Mouse (Mus musculus): ENCODE data around the gene Anxa1. TPM values are rescaled to one million over a fixed set of nuclear protein-coding genes. Genes with fewer than 3 reads are reported as not detected.

The Anxa1 gene
- 248 and 345 TPM in 2 replicates for polyA plus RNA-seq (2014; fragmentation: Nextera tagmentation; extraction: Ambion mirVana)

DNA sequence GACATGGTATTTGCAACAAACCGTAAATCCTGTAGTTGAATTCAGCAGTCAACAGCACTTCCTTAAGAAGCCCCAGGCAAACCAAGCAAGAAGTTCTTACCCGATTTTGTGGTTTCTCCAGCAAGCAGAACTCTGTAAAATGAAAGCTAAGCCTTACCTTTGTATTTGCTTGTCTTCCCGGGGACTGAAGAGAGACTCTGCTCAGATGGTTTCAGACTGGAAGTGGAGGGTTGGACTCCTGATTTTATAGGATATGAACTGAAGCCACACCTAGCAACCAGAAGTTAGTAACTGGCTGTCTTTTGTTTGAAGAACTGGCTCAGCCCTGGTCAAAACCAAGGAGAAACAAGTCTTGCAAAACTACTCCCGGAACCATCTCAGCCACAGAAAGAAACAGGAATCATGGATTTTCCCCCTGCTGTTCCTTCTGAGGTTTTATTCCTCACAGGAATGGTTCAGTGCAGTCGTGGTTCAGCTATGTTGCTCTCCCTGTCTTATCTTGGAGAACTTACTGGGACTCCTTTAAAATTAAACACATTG is at the start of gene Anxa1:
TSS of gene Anxa1 (minus strand) at position 490 of the 540 bp plus-strand sequence.
- Histone ChIP-seq H3K36me3 (ENCODE audit: control insufficient read depth, insufficient read depth, low read length) (no peaks in the 10 kb centered on the region), H3K9ac (ENCODE audit: low read depth, low read length) (peak within 1 kb of the TSS; percentile 48), H3K4me3 (ENCODE audit: low read depth, low read length) (peak within 1 kb of the TSS; percentile 30), H3K27me3 (replicated peaks; ENCODE audit: control insufficient read depth, insufficient read depth, low read length) (no peaks in the 10 kb centered on the region), H3K4me1 (ENCODE audit: control insufficient read depth, insufficient read depth, low read length) (peaks cover 8% of the 10 kb centered on the region; the same call in 1 of the 2 replicates), H3K27ac (replicated peaks; ENCODE audit: low read depth, low read length) (peak within 1 kb of the TSS; percentile 83), H3K4me2 (ENCODE audit: low read depth, low read length) (peak within 1 kb of the TSS; percentile 46), H3K9me3 (ENCODE audit: control insufficient read depth, low read length) (no peaks in the 10 kb centered on the region)
- ATAC-seq (ENCODE audit: low read depth) (peak; percentile 64), DNase-seq (ENCODE audit: low spot score) (peak; percentile 80)
- 35% methylated on average over 5 of the region's 5 CpGs for WGBS

DNA sequence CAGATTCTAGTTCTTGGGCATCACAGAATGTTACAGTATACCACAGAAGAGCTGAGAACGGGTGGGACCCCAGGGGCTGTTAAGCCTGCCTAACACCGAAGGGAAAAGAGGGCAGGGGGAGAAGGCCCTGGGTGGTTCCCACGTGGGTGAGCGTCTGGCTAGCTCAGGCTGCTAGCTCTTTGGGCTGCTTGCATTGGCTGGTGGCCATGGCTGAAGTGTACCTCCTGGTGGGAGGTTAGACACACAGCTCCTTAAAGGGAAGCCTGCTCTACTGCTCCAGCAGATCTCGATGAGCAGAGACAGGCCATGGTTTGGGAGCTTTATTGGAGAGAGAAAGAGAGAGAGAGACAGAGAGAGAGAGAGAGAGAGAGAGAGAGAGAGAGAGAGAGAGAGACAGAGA is 46.3 kb upstream of the Anxa1 start:
- Histone ChIP-seq H3K36me3 (ENCODE audit: control insufficient read depth, insufficient read depth, low read length) (no peaks in the 10 kb centered on the region), H3K4me2 (ENCODE audit: low read depth, low read length) (no peak overlapping the region), H3K9ac (ENCODE audit: low read depth, low read length) (no peak overlapping the region), H3K4me1 (ENCODE audit: control insufficient read depth, insufficient read depth, low read length) (no peaks in the 10 kb centered on the region), H3K27ac (replicated peaks; ENCODE audit: low read depth, low read length) (no peak overlapping the region), H3K9me3 (ENCODE audit: control insufficient read depth, low read length) (no peaks in the 10 kb centered on the region), H3K27me3 (replicated peaks; ENCODE audit: control insufficient read depth, insufficient read depth, low read length) (no peaks in the 10 kb centered on the region), H3K4me3 (ENCODE audit: low read depth, low read length) (no peak overlapping the region)
- DNase-seq (ENCODE audit: low spot score): no peak
- no peak for ATAC-seq (ENCODE audit: low read depth)
- 61% methylated on average over 5 of the region's 5 CpGs for WGBS

DNA sequence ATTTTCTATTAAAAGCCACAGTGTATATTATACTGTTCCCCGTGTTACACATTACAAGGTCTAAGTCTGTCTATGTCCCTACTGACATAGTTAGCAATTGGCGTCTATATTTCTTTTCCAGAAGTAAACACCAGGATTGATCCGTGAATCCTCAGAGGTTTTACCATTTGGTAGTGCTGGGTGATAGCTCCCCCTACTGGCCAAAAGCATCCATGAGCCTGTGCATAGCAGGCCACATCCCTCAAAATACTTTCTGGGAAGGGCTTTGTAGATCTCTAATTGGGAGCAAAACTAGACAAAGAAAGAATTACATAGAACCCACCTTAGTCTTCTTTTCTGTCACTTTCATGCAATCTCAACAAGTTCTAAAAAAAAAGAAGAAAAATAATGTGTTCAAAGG is 43.8 kb upstream of the Anxa1 start:
- no peak overlapping the region for H3K4me3 ChIP-seq (ENCODE audit: low read depth, low read length)
- no peaks in the 10 kb centered on the region for H3K36me3 ChIP-seq (ENCODE audit: control insufficient read depth, insufficient read depth, low read length)
- no peaks in the 10 kb centered on the region for H3K4me1 ChIP-seq (ENCODE audit: control insufficient read depth, insufficient read depth, low read length)
- DNase-seq (ENCODE audit: low spot score) (peak; percentile 83), ATAC-seq (ENCODE audit: low read depth) (0 out of 2 replicates have a peak, but pooled peaks have one; percentile 57)
- WGBS: 14% methylated on average over 3 of the region's 3 CpGs
- H3K9ac ChIP-seq (ENCODE audit: low read depth, low read length): no peak overlapping the region
- H3K27me3 ChIP-seq (replicated peaks; ENCODE audit: control insufficient read depth, insufficient read depth, low read length): no peaks in the 10 kb centered on the region
- H3K27ac ChIP-seq (replicated peaks; ENCODE audit: low read depth, low read length): no peak overlapping the region
- H3K9me3 ChIP-seq (ENCODE audit: control insufficient read depth, low read length): no peaks in the 10 kb centered on the region
- no peak overlapping the region for H3K4me2 ChIP-seq (ENCODE audit: low read depth, low read length)

DNA sequence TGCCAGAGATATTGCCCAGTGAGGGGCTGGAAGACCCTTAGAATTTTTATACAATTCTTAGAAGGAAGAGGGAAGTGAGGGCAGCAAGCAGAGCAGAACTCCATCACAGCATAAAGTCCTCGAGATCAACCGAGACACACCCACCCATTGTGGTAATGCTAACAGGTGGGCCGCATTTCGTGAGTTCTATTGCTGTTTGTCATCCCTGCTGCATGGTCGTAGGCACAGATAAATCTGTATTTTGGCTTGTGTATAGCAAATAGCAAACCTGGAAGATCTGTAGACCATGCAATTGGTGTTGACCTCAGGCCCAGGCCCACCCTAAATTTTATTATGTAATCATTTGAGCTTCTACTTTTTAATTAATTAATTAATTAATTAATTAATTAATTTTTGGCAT is 43.2 kb upstream of the Anxa1 start:
- no peaks in the 10 kb centered on the region for H3K36me3 ChIP-seq (ENCODE audit: control insufficient read depth, insufficient read depth, low read length)
- no peak for ATAC-seq (ENCODE audit: low read depth)
- DNase-seq (ENCODE audit: low spot score): no peak
- H3K9ac ChIP-seq (ENCODE audit: low read depth, low read length): no peak overlapping the region
- H3K4me1 ChIP-seq (ENCODE audit: control insufficient read depth, insufficient read depth, low read length): no peaks in the 10 kb centered on the region
- H3K27me3 ChIP-seq (replicated peaks; ENCODE audit: control insufficient read depth, insufficient read depth, low read length): no peaks in the 10 kb centered on the region
- H3K9me3 ChIP-seq (ENCODE audit: control insufficient read depth, low read length): no peaks in the 10 kb centered on the region
- H3K27ac ChIP-seq (replicated peaks; ENCODE audit: low read depth, low read length): no peak overlapping the region
- H3K4me2 ChIP-seq (ENCODE audit: low read depth, low read length): no peak overlapping the region
- H3K4me3 ChIP-seq (ENCODE audit: low read depth, low read length): no peak overlapping the region
- WGBS: 82% methylated on average over 5 of the region's 5 CpGs

DNA sequence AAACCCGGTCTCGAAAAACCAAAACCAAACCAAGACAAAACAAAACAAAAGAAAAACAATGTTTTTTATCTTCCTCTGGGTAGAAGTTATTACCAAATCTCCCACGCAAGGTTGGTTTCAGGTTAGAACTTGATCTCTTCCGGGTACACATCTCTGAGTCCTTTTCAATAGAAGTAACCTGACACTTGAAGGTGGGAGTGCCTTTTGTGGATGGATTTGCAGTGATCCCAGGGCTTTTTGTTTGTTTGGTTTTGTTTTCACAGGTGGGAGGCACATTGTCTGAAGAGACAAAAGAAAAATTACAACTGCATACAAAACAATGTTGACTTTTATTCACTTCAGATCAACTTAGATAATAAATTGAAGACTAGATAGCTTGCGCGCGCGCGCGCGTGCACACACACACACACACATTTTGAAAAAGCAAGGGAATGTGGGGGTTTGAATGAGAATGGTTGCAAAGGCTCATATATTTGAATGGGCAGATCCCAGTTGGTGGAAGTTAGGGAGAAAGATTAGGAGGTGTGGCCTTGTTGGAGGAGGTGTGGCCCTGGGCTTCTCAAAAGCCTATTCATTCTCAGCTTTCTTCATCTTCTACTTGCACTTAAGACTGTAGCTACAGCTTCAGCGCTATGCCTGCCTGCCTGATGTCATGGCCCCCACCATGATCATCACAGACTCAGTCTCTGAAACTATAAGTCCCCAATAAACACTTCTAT is 35.9 kb upstream of the Anxa1 start:
- no peak overlapping the region for H3K9ac ChIP-seq (ENCODE audit: low read depth, low read length)
- 64% methylated on average over 12 of the region's 12 CpGs for WGBS
- H3K27me3 ChIP-seq (replicated peaks; ENCODE audit: control insufficient read depth, insufficient read depth, low read length): no peaks in the 10 kb centered on the region
- H3K9me3 ChIP-seq (ENCODE audit: control insufficient read depth, low read length): no peaks in the 10 kb centered on the region
- H3K36me3 ChIP-seq (ENCODE audit: control insufficient read depth, insufficient read depth, low read length): no peaks in the 10 kb centered on the region
- H3K27ac ChIP-seq (replicated peaks; ENCODE audit: low read depth, low read length): no peak overlapping the region
- H3K4me1 ChIP-seq (ENCODE audit: control insufficient read depth, insufficient read depth, low read length): no peaks in the 10 kb centered on the region
- no peak overlapping the region for H3K4me2 ChIP-seq (ENCODE audit: low read depth, low read length)
- DNase-seq (ENCODE audit: low spot score): peak; percentile 58
- H3K4me3 ChIP-seq (ENCODE audit: low read depth, low read length): no peak overlapping the region
- ATAC-seq (ENCODE audit: low read depth): peak; percentile 82; the same call in 1 of the 2 replicates

DNA sequence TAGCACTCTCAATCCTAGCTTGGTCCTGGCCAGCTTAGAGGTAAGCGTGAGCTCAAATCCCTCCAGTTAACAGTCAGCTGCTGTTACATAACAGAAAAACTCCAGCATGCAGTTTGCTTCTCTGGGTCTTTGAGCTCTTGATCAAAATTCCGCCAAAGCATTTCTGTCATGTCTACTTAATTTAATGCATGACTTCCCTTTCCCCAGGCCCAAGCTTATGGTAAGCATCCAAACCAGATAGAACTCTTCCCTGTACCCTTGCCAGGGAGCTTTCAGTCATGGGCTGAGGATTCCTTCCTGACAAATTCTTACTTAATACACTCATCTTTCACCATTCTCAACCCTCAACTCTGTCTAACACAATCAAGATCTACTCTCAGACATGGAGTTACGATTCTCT is 20.5 kb upstream of the Anxa1 start:
- no peak overlapping the region for H3K9ac ChIP-seq (ENCODE audit: low read depth, low read length)
- no peak overlapping the region for H3K27ac ChIP-seq (replicated peaks; ENCODE audit: low read depth, low read length)
- no peaks in the 10 kb centered on the region for H3K9me3 ChIP-seq (ENCODE audit: control insufficient read depth, low read length)
- no peak overlapping the region for H3K4me3 ChIP-seq (ENCODE audit: low read depth, low read length)
- H3K36me3 ChIP-seq (ENCODE audit: control insufficient read depth, insufficient read depth, low read length): no peaks in the 10 kb centered on the region
- H3K4me2 ChIP-seq (ENCODE audit: low read depth, low read length): no peak overlapping the region
- ATAC-seq (ENCODE audit: low read depth) (no peak), DNase-seq (ENCODE audit: low spot score) (peak; percentile 74)
- 71% methylated on average over 3 of the region's 3 CpGs for WGBS
- H3K4me1 ChIP-seq (ENCODE audit: control insufficient read depth, insufficient read depth, low read length): 0 out of 2 replicates have a peak, but pooled peaks cover 2% of the 10 kb centered on the region
- H3K27me3 ChIP-seq (replicated peaks; ENCODE audit: control insufficient read depth, insufficient read depth, low read length): no peaks in the 10 kb centered on the region

DNA sequence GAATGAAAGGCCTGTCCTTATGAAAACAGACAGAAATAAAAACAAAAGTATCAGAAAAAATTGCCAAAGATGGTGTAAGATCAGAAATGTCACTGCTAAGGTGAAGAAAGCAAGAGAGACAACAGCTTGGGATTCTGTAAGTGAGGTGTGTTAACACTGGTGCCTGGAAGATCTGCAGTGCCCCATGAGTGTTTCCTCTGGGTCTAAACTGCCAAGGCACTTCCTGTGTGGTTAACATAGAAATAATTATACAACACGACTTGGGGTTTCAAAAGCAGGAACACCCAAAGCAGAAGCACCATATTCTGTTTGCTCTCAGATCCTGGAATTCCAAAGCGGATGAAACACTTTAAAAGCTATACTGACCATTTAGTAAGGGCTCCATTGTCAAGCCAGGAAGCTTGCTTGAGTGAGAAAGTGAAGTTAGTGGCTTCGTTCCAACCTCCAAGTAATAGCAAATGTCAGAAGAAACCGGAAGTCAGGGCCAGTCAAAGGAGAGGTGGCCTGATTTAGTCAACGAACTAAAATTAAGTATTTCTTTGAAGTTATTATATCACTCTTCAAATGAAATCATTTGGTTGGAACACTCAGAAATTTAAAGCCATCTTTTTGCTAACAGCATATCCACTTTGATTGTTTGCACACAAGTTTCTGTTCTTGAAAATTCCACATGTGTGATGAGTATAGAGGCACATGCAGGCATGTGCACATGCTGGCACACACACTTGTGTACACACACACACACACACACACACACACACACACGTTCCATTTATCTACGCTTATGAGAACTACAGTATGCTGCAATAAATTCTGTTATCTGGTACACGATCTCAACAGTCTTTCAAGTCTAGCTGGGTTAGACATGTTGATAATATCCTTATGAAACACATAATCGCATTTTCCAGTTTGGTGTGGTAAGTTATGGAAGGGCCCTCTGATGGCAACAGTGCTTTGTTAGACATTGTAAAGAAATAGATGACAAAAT is 19.1 kb upstream of the Anxa1 start:
- no peak overlapping the region for H3K27ac ChIP-seq (replicated peaks; ENCODE audit: low read depth, low read length)

DNA sequence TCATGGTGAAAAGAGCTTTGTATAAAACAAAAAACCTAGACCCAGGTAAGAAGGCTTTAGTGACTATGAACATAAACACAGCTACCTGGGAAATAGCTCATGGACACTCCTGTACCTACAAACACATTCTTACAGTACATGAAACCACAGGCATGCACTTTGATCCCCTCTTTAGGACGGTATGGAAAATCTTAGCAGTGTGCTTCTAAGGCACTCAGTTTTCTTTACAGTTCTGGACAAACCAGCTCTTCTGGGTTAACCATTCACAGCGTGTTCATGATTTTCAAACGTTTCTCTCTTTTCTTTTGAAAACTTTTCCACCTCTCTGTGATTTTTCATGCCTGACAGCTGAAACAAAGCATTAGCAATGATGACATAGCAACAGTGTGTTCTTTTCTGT is 15.7 kb upstream of the Anxa1 start:
- Histone ChIP-seq H3K4me2 (ENCODE audit: low read depth, low read length) (no peak overlapping the region), H3K4me1 (ENCODE audit: control insufficient read depth, insufficient read depth, low read length) (peaks cover 5% of the 10 kb centered on the region; the same call in 1 of the 2 replicates), H3K27me3 (replicated peaks; ENCODE audit: control insufficient read depth, insufficient read depth, low read length) (no peaks in the 10 kb centered on the region), H3K4me3 (ENCODE audit: low read depth, low read length) (no peak overlapping the region), H3K9ac (ENCODE audit: low read depth, low read length) (no peak overlapping the region), H3K36me3 (ENCODE audit: control insufficient read depth, insufficient read depth, low read length) (no peaks in the 10 kb centered on the region), H3K9me3 (ENCODE audit: control insufficient read depth, low read length) (no peaks in the 10 kb centered on the region), H3K27ac (replicated peaks; ENCODE audit: low read depth, low read length) (0 out of 2 replicates have a peak overlapping the region, but pooled peaks have one; percentile 40)
- peak; percentile 72 for DNase-seq (ENCODE audit: low spot score)
- ATAC-seq (ENCODE audit: low read depth): peak; percentile 84
- WGBS: 41% methylated on average over 3 of the region's 3 CpGs

More for the DNA sequence above, 19.1 kb upstream of the Anxa1 start:
- Histone ChIP-seq H3K4me1 (ENCODE audit: control insufficient read depth, insufficient read depth, low read length) (0 out of 2 replicates have a peak, but pooled peaks cover 5% of the 10 kb centered on the region), H3K4me2 (ENCODE audit: low read depth, low read length) (no peak overlapping the region), H3K27me3 (replicated peaks; ENCODE audit: control insufficient read depth, insufficient read depth, low read length) (no peaks in the 10 kb centered on the region), H3K9ac (ENCODE audit: low read depth, low read length) (no peak overlapping the region), H3K36me3 (ENCODE audit: control insufficient read depth, insufficient read depth, low read length) (no peaks in the 10 kb centered on the region), H3K4me3 (ENCODE audit: low read depth, low read length) (no peak overlapping the region), H3K9me3 (ENCODE audit: control insufficient read depth, low read length) (no peaks in the 10 kb centered on the region)
- no peak for DNase-seq (ENCODE audit: low spot score)
- 63% methylated on average over 9 of the region's 9 CpGs for WGBS
- ATAC-seq (ENCODE audit: low read depth): no peak

Data from embryonic facial prominence, embryonic 14.5 days (tissue).